Mouse (Mus musculus) layer of hippocampus, postnatal 36 days (tissue): Measurements from ENCODE around the gene Wdr61. TPM values are rescaled to one million over a fixed set of nuclear protein-coding genes. Genes with fewer than 3 reads are reported as not detected.
"Not testable (repeated sequence)": the region's sequence is repeated elsewhere in the genome, so short reads cannot be mapped to it uniquely, and the experiment has no call there.

Experiments used
- DNase-seq, 2 experiments: peaks; one replicate each; pipeline ENCODE4 v3.0.0; 2022
- total RNA-seq, 2 experiments: library from RNA; stranded (reverse); gene quantifications; 2 replicates each; pipeline ENCODE4 v1.2.3; 2021

The Wdr61 gene
- total RNA-seq, 2 experiments from 2014 or later, result 60.9 to 62.5 TPM

GRCm38 (mm10) chr9:54726315-54726714, 8.0 kb downstream of the Wdr61 start:
- DNase-seq, result no peak

GRCm38 (mm10) chr9:54722596-54722995, 11.7 kb downstream of the Wdr61 start:
- DNase-seq, result no peak

- peak; percentile 39 to 47 for DNase-seq
Observed at GRCm38 (mm10) chr9:54722156-54722555, 12.2 kb downstream of the Wdr61 start.

- DNase-seq, result no peak
Observed at GRCm38 (mm10) chr9:54717527-54717926, 16.8 kb downstream of the Wdr61 start.

GRCm38 (mm10) chr9:54715776-54716175, 18.5 kb downstream of the Wdr61 start:
- no peak for DNase-seq

- DNase-seq, result no peak
Observed at GRCm38 (mm10) chr9:54708085-54708484, 26.2 kb downstream of the Wdr61 start.

GRCm38 (mm10) chr9:54707288-54707999, 26.9 kb downstream of the Wdr61 start:
- DNase-seq, result no peak

GRCm38 (mm10) chr9:54705561-54705960, 28.8 kb downstream of the Wdr61 start:
- DNase-seq, result no peak

- no peak for DNase-seq
Observed at GRCm38 (mm10) chr9:54704361-54704760, 30.0 kb downstream of the Wdr61 start.

GRCm38 (mm10) chr9:54702581-54702980, 31.7 kb downstream of the Wdr61 start:
- no peak for DNase-seq

- no peak for DNase-seq
Observed at GRCm38 (mm10) chr9:54700746-54701145, 33.6 kb downstream of the Wdr61 start.

DNA sequence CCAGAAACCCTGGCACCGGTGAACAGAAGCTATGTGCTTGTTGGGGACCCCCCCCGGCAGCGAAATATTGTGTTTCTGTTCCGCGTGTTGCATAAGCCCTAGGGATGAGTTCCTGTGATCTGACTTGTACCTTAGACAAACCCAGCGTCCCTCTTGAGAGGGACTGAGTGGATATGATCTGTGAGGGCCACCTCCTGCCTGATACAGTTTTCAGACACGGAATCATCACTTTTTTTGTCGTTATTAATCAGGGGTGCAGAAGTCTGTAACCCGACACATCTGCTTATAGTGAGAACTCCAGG, 34.2 kb downstream of the Wdr61 start:
- DNase-seq, result no peak

DNA sequence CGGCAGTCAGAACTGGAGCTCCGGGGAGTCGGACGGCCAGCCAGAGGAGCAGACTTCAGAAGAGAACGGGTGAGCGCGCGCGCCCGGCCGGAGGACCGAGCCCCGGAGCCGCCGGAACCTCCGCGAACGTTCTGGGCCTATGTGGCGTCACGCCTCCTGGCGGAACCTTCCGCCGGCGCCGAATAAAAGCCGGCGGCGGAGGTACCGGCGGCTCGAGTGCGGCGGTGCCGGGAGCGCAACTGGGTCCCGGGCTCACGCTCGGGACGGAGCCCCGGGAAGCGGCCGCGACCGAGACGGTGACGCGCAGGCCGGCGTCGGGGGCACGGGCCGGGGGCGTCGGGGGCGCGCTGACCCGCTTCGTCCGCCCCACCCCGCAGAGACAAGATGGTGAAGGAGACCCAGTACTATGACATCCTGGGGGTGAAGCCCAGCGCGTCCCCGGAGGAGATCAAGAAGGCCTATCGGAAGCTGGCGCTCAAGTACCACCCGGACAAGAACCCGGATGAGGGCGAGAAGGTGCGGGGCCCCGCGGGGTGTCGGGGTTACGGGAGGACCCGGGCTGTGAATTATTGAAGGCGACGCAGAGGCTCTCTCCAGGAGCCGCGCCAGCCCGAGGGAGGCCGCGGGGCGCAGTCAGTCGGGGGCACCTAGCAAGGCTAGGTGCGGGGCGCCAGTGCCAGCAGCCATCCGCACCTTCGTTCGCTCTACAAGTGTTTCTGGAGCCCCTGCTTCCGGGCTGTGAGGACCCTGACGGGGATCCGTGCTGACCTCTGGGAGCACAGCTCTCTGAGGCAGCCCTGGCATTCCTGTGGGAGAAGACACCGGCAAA, 34.8 kb downstream of the Wdr61 start:
- peak; percentile 77 to 79 for DNase-seq

GRCm38 (mm10) chr9:54699087-54699344, 35.3 kb downstream of the Wdr61 start:
- DNase-seq, result no peak

DNA sequence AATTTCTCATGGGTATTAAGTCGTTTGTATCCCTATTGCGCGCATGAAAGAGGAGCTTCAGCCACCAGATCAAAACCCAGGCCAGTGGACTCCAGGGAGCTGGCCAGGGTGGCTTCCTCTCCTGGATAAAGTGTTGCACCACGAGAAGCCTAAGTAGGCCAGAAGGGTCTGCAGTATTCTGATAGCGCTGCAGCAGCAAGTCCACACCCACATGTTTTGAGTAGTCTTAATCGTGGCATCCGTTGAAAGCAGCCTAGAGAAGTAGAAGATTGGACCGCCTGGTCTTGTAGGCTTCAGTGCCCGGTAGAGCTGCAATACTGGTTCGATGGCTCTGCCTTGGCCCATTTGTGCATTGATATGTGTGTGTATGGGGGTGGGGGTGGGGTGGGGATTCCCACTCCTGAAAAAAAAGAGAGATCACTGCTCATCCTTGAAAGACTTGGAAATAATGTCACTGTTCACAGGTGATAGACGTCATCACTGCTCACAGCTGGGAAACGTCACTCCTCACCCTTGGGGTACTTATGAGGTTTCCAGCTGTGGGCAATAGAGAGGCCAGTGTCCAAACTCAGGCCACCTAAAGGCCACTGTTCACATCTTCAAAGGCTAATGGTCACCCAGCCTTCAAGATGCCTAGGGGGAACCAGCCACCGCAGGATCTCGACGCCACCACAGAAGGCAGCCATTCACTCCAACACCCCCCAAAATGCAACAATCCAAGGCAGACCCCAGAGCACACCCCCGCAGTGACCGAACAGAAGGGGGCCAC, 35.8 kb downstream of the Wdr61 start, which contains the start of gene Dnaja4:
Gene Dnaja4, plus strand, starts transcription at position 556 of the 769 bp plus-strand sequence.
- DNase-seq, result no peak

DNA sequence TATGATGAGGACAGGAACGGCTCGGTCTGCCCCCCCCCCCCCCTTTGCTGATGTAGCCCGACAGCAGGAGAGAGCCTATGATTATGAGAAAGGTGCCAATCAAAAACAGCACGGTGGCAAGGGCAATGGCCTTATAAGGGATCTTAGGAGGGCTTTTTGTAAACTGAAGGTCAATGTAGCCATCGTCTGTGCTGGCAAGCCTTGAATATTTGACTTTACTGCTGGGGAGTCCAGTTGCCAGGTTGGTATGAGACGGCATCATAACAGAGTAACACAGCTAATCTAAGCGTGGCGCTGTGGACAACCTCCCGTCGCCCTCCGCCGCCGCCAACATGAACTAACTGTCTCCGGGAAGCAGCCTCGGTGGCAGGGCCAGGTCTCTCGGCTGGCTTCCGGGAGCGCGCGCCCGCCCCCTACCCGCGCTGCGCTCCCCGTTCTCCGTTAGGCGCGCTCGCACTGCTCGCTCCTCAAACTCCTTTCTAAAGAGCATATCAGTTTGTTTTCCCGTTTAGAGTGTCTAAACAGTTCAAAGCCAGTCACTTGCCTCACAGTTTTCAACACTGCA, 43.0 kb downstream of the Wdr61 start:
- not testable (repeated sequence) for DNase-seq

DNA sequence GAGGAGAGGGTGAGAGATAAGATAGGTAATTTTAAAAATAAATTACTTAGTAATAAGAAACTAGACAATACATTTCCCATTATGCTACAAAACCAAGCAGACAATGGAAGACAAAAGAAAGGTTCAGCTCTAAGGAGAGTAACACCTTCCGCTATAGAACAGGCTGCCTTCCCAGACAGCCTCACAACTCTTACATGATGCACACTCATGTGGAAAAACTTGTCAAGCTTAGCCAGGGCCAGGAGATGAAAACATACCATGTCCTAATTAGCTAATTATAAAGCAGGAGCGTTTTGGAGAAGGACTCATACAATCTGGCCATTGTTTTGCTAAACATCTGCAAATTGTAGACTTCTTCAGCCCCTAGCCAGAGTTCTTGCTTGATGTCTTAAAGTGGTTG, 43.6 kb downstream of the Wdr61 start:
- DNase-seq, result not testable (repeated sequence)

DNA sequence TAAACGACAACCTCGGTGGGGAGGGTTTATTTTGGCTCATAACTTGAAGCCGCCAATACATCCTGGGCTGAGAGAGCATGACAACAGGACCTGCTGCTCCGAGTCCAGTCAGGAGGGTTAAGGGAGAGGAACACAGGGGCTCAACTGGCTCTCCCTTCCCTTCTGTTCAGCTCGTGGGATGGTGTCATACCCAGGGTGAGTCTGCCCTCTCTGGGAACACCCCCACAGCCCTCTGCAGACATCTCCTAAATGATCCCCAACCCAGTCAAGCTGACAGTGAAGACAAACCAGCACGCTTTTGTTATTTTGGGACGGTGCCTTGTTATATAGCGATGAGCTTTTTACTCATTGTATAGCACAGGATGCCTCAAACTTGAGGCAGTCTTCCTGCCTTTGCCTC, 44.9 kb downstream of the Wdr61 start:
- DNase-seq, result no peak

DNA sequence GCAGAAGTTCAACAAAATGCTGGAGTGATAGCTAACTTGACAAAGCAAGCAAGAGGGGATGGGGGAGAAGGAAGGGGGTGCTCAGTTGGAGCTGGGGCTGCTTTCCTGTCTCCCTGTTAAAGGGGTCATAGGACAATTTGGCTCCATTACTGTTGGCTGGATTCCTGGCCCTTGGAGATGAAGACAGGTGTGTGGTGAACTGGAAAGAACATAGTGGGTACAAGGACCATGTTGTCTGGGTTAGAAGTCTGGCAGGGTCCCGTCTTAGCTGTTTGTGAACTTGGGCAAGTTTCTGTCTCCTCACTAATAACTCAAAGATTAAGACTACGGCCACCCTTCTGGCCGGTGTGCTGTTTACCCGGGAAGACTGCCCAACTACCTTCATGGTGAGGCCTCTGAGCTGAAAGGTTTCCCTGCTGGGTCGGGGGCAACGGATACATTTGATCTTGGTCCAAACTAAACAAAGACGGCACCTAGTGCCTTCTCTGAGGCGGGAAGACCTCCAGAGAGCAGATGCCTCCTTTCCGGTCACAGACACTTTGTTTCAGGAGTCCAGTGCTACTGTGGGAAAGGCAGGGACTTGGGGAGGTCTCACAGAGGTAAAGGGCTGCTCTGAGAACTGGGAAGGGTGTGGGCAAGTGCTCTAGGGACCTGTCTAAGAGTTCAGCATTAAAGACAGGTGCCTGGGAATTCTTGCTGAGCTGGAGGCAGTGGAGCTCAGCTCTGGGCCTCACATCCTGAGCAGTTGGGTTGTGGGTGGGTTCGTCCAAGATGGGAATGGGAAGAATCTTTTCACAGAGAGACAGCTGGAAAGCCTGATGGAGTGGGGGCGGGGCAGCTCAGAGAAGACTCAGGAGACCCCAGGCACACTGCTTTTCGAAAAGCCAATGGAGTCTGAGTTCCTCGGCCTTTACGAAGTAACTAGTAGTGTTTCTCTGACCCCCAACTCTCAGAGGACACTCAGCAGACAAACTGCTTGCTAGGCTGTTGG, 46.8 kb downstream of the Wdr61 start:
- DNase-seq, result peak; percentile 34 to 43

DNA sequence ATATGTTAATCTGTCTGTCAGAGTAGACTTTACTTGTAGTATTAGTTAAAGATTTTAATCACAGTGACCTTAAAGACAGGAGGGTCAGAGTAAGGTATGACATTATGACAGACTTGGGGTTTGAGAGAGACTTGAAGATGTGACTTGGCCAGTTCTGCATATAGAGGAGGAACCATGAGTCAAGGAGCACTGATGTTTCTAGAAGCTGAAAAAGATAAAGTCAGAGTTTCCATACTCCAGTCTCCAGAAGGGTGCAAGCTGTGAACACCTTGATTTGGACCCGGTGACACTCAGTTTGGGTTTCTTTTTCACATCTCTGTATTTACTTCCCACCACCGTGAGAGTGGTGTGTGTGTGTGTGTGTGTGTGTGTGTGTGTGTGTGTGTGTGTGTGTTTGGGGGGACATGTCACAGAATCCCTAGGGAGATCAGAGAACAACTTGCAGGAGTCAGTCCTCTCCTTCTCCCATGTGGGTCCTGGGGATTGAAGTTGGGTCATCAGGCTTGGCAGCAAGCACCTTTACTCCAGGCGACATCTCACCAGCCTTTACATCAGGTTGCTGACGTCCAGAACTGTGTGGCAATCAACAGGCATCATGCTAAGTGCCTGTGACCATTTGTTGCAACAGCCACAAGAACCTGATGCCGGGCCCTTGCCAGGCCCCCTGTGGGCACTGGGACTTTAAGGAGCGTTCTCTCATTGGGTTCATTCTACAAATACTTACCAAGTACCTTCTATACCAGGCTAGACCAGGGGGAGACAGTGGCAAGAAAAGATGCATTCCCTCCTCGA, 50.3 kb downstream of the Wdr61 start:
- no peak for DNase-seq

DNA sequence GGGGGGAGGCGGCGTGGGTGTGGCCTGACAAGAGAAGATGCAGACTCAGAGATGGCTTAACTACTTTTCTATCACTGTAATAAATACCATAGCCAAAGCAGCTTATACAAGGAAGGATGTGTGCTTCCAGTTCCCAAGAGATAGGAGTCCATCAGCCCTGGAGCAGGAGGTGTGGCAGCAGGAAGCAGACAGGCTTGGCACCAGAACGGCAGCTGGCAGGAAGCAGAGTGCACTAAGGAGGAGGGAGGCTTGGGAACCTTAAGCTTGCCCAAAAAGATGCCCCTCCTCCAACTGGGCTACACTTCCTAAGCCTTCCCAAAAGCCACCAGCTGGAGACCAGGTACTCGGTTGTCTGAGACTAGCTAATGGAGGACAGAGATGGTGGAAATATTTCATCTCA, 51.5 kb downstream of the Wdr61 start:
- DNase-seq, result no peak
